Mouse (Mus musculus) stomach, postnatal 0 days (tissue): ENCODE results near the gene Hist4h4.
"Not testable (repeated sequence)": the region's sequence is repeated elsewhere in the genome, so short reads cannot be mapped to it uniquely, and the experiment has no call there.

Experiments used
- CTCF ChIP-seq: IDR thresholded peaks from 2 replicates; pipeline ENCODE4 v1.5.1; 2016; ENCODE audit warnings: antibody characterized with exemption, low read depth, mild to moderate bottlenecking, moderate library complexity
- EP300 ChIP-seq: optimal IDR thresholded peaks from 2 replicates; pipeline ENCODE3; 2016; ENCODE audit warnings: antibody characterized with exemption

DNA sequence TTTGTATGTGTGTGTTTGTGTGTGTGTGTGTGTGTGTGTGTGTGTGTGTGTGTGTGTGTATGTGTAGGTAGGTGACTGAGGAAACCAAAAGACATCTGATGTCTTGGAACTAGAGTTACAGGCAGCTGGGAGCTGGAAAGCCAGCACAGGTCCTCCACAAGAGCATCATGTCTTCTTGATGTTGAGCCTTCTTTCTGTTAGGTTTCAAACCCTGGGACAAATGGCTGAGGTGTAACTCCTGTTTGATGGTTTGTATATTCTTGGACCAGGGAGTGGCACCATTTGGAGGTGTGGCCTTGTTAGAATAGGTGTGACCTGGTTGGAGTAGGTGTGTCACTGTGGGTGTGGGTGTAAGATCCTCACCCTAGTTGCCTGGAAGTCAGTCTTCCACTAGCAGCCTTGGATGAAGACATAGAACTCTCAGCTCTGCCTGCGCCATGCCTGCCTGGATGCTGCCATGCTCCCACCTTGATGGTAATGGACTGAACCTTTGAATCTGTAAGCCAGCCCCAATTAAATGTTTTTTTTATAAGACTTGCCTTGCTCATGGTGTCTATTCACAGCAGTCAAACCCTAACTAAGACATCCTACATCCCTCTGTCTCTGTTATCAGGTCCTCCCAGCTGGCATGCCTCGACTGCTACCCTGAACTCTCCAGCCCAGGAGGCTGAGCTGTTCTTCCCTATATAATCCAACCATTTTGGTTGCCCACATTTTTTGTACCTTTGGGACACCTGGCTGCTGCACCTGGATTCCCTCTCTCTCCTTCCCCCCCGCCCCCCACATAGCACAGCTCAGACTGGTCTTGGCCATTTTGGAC lies 6.1 kb downstream of the Hist4h4 start:
- TF ChIP-seq EP300, CTCF: not testable (repeated sequence)
